Mouse (Mus musculus) kidney, postnatal 0 days (tissue): Measurements from ENCODE around the gene Tnfaip1. TPM values are rescaled to one million over a fixed set of nuclear protein-coding genes. Genes with fewer than 3 reads are reported as not detected.

Experiments
- ATAC-seq: fragments of 200-750 bp; cut with Nextera tagmentation; replicated peaks from 2 replicates; pipeline ENCODE4 v1.8.0; 2017; ENCODE audit warnings: low read depth, moderate number of reproducible peaks, moderate TSS enrichment, moderate library complexity; ENCODE audit not compliant: low FRiP score
- DNase-seq: peaks from one replicate; pipeline ENCODE4 v3.0.0-alpha.2; 2016; ENCODE audit warnings: low spot score
- H3K27ac ChIP-seq: fragments of 300-500 bp; sonication (generic); 2 replicates; pipeline ENCODE4 v1.5.1; 2014; ENCODE audit warnings: mild to moderate bottlenecking
- H3K27me3 ChIP-seq: fragments of 300-500 bp; sonication (generic); 2 replicates; pipeline ENCODE4 v1.6.1; 2014; ENCODE audit warnings: low read length, mixed read lengths; ENCODE audit not compliant: insufficient read depth
- H3K36me3 ChIP-seq: fragments of 300-500 bp; sonication (generic); 2 replicates; pipeline ENCODE4 v1.6.1; 2014; ENCODE audit warnings: low read length, mixed read lengths; ENCODE audit not compliant: insufficient read depth
- H3K4me1 ChIP-seq: fragments of 300-500 bp; sonication (generic); replicated peaks from 2 replicates; pipeline ENCODE4 v1.6.1; 2014; ENCODE audit warnings: antibody characterized with exemption, low read length, mixed read lengths; ENCODE audit not compliant: insufficient read depth
- H3K4me2 ChIP-seq: fragments of 300-500 bp; sonication (generic); 2 replicates; pipeline ENCODE4 v1.6.1; 2014; ENCODE audit warnings: mild to moderate bottlenecking, low read length, moderate library complexity, mixed read lengths
- H3K4me3 ChIP-seq: fragments of 300-500 bp; sonication (generic); replicated peaks from 2 replicates; pipeline ENCODE4 v1.5.1; 2014; ENCODE audit warnings: low read depth, low read length
- H3K9ac ChIP-seq: fragments of 300-500 bp; sonication (generic); 2 replicates; pipeline ENCODE4 v1.6.1; 2014; ENCODE audit warnings: low read depth, low read length
- H3K9me3 ChIP-seq: fragments of 300-500 bp; sonication (generic); replicated peaks from 2 replicates; pipeline ENCODE4 v1.6.1; 2016; ENCODE audit warnings: low read length, inconsistent platforms, mixed read lengths
- CTCF ChIP-seq: IDR thresholded peaks from 2 replicates; pipeline ENCODE4 v1.5.1; 2016; ENCODE audit warnings: antibody characterized with exemption, low read depth, mild to moderate bottlenecking, moderate library complexity
- WGBS: fragments of 180-500 bp; shearing (Covaris S2); extraction: QIAGEN DNeasy Blood & Tissue Kit; methylation state at CpG from one replicate; pipeline ENCODE4 v1.1.7; 2014; 5-methylcytosine and 5-hydroxymethylcytosine counted together
- polyA plus RNA-seq: library from polyadenylated mRNA; unstranded; fragments of >200 nt; fragmentation: Nextera tagmentation; extraction: Ambion mirVana; gene quantifications from 2 replicates; pipeline ENCODE4 v1.2.1, GENCODE M21; 2015

The Tnfaip1 gene
- polyA plus RNA-seq, 1 experiment from 2014 or later = 59.8 TPM

GRCm38 (mm10) chr11:78556070-78556469 lies 19.9 kb upstream of the Tnfaip1 start:
- no peaks in the 10 kb centered on the region; the same call in 1 of the 2 replicates for H3K4me1 ChIP-seq
- H3K27me3 ChIP-seq = no peaks in the 10 kb centered on the region
- ATAC-seq = no peak
- no peak overlapping the region for H3K4me2 ChIP-seq
- no peak overlapping the region for H3K9ac ChIP-seq
- WGBS = 79% methylated on average over 4 of the region's 4 CpGs
- no peaks in the 10 kb centered on the region for H3K36me3 ChIP-seq
- H3K27ac ChIP-seq = no peak overlapping the region
- TF ChIP-seq CTCF = no peak
- no peak for DNase-seq
- H3K4me3 ChIP-seq = no peak overlapping the region
- no peaks in the 10 kb centered on the region for H3K9me3 ChIP-seq

GRCm38 (mm10) chr11:78555623-78556022 lies 19.5 kb upstream of the Tnfaip1 start:
- Histone ChIP-seq H3K27ac (no peak overlapping the region), H3K9me3 (no peaks in the 10 kb centered on the region), H3K27me3 (no peaks in the 10 kb centered on the region), H3K9ac (no peak overlapping the region), H3K36me3 (no peaks in the 10 kb centered on the region), H3K4me3 (no peak overlapping the region), H3K4me1 (no peaks in the 10 kb centered on the region; the same call in 1 of the 2 replicates), H3K4me2 (no peak overlapping the region)
- ATAC-seq = no peak
- no peak for DNase-seq
- 75% methylated on average over 3 of the region's 3 CpGs for WGBS
- no peak for TF ChIP-seq CTCF

- DNase-seq = no peak
- Histone ChIP-seq H3K4me2 (peak overlapping the region; percentile 83), H3K4me3 (peak overlapping the region; percentile 53), H3K36me3 (no peaks in the 10 kb centered on the region), H3K4me1 (peaks cover 9% of the 10 kb centered on the region; the same call in 1 of the 2 replicates), H3K9ac (peak overlapping the region; percentile 36; the same call in 1 of the 2 replicates), H3K27me3 (no peaks in the 10 kb centered on the region), H3K9me3 (no peaks in the 10 kb centered on the region), H3K27ac (no peak overlapping the region)
- WGBS = 34% methylated on average over 6 of the region's 6 CpGs
- peak; percentile 3; the same call in 1 of the 2 replicates for ATAC-seq
- TF ChIP-seq CTCF = no peak
Measured at GRCm38 (mm10) chr11:78551059-78551398, 14.9 kb upstream of the Tnfaip1 start.

- H3K4me1 ChIP-seq = peaks cover 9% of the 10 kb centered on the region; the same call in 1 of the 2 replicates
Measured at GRCm38 (mm10) chr11:78550168-78551058, 14.3 kb upstream of the Tnfaip1 start, which contains the start of gene Tmem97. Gene Tmem97, minus strand, starts transcription at chr11:78550777.

GRCm38 (mm10) chr11:78549491-78549987 lies 13.4 kb upstream of the Tnfaip1 start:
- 5% methylated on average over 5 of the region's 5 CpGs for WGBS

More at GRCm38 (mm10) chr11:78550168-78551058, 14.3 kb upstream of the Tnfaip1 start, which contains the start of gene Tmem97:
- DNase-seq (peak; percentile 100), ATAC-seq (peak; percentile 99)
- Histone ChIP-seq H3K4me3 (peak within 1 kb of the TSS; percentile 53), H3K4me2 (peak within 1 kb of the TSS; percentile 83), H3K9me3 (no peaks in the 10 kb centered on the region), H3K27ac (peak within 1 kb of the TSS; percentile 74), H3K36me3 (no peaks in the 10 kb centered on the region), H3K27me3 (no peaks in the 10 kb centered on the region), H3K9ac (peak within 1 kb of the TSS; percentile 57)
- peak; percentile 45 for TF ChIP-seq CTCF
- WGBS = under 1% methylated on average over 60 of the region's 60 CpGs

GRCm38 (mm10) chr11:78547718-78548460 lies 11.8 kb upstream of the Tnfaip1 start:
- Histone ChIP-seq H3K27me3 (no peaks in the 10 kb centered on the region), H3K4me2 (no peak overlapping the region), H3K27ac (no peak overlapping the region), H3K4me3 (no peak overlapping the region), H3K9ac (no peak overlapping the region), H3K36me3 (peaks cover 6% of the 10 kb centered on the region; the same call in 1 of the 2 replicates), H3K9me3 (no peaks in the 10 kb centered on the region), H3K4me1 (peaks cover 9% of the 10 kb centered on the region; the same call in 1 of the 2 replicates)
- DNase-seq (no peak), ATAC-seq (no peak)
- no peak for TF ChIP-seq CTCF
- 83% methylated on average over 2 of the region's 2 CpGs for WGBS

More at GRCm38 (mm10) chr11:78549491-78549987, 13.4 kb upstream of the Tnfaip1 start:
- Histone ChIP-seq H3K9ac (no peak overlapping the region; the same call in 1 of the 2 replicates), H3K4me2 (peak overlapping the region; percentile 83), H3K27ac (no peak overlapping the region), H3K36me3 (no peaks in the 10 kb centered on the region), H3K27me3 (no peaks in the 10 kb centered on the region), H3K4me1 (peaks cover 9% of the 10 kb centered on the region; the same call in 1 of the 2 replicates), H3K9me3 (no peaks in the 10 kb centered on the region), H3K4me3 (peak overlapping the region; percentile 53)
- no peak for TF ChIP-seq CTCF
- ATAC-seq (no peak), DNase-seq (no peak)
